Mouse (Mus musculus): ENCODE measurements around the gene Bcl2l1.

DNA sequence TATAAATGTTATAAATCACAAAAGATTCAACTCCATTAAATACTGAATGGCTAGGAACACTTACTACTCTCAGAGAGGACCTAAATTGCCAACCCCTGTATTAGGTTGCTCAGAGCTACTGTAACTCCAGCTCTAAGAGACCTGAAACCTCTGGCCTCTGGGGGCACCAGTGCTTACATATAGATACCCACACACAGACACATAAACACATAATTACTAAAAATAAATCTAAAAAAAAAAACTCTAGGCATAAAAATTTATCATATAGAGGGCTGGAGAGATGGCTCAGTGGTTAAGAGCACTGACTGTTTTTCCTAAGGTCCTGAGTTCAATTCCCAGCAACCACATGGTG, 30.8 kb downstream of the Bcl2l1 start:
- TF ChIP-seq CTCF (IDR thresholded peaks at IDR 0.05; ENCODE audit: control insufficient read depth, insufficient read depth, low read length) (no peak), POLR2A (IDR thresholded peaks at IDR 0.05; ENCODE audit: borderline replicate concordance, control insufficient read depth, low read depth, low read length) (no peak)

Measured in bone marrow, adult 2 months (tissue).